Mouse (Mus musculus) heart, embryonic 16.5 days (tissue): ENCODE measurements around the gene Olfr97. TPM values are rescaled to one million over a fixed set of nuclear protein-coding genes. Genes with fewer than 3 reads are reported as not detected.
A peak's percentile ranks its signal among the peaks of the same experiment; 100 is the strongest.

Experiments
- ATAC-seq: fragments of 200-750 bp; cut with Nextera tagmentation; replicated peaks from 2 replicates; pipeline ENCODE4 v1.8.0; 2017; ENCODE audit warnings: moderate number of reproducible peaks; ENCODE audit not compliant: insufficient read depth, low FRiP score; ENCODE audit errors: extremely low read depth
- H3K27ac ChIP-seq: fragments of 300-500 bp; sonication (generic); 2 replicates; pipeline ENCODE4 v1.5.1; 2014; ENCODE audit warnings: mild to moderate bottlenecking, low read length, control low read depth, moderate library complexity
- H3K27me3 ChIP-seq: fragments of 300-500 bp; sonication (generic); 2 replicates; pipeline ENCODE4 v1.6.1; 2014; ENCODE audit warnings: low read length, mixed read lengths; ENCODE audit not compliant: control insufficient read depth, insufficient read depth
- H3K36me3 ChIP-seq: fragments of 300-500 bp; sonication (generic); 2 replicates; pipeline ENCODE4 v1.6.1; 2014; ENCODE audit not compliant: control insufficient read depth, insufficient read depth
- H3K4me1 ChIP-seq: fragments of 300-500 bp; sonication (generic); 2 replicates; pipeline ENCODE4 v1.6.1; 2014; ENCODE audit warnings: low read length, mixed read lengths; ENCODE audit not compliant: control insufficient read depth, insufficient read depth
- H3K4me2 ChIP-seq: fragments of 300-500 bp; sonication (generic); 2 replicates; pipeline ENCODE4 v1.6.1; 2014; ENCODE audit warnings: low read depth, mild to moderate bottlenecking, control low read depth, low read length
- H3K4me3 ChIP-seq: fragments of 300-500 bp; sonication (generic); 2 replicates; pipeline ENCODE4 v1.5.1; 2014; ENCODE audit warnings: mild to moderate bottlenecking, control low read depth, low read length
- H3K9ac ChIP-seq: fragments of 300-500 bp; sonication (generic); 2 replicates; pipeline ENCODE4 v1.6.1; 2014; ENCODE audit warnings: low read length, control low read depth
- H3K9me3 ChIP-seq: fragments of 300-500 bp; sonication (generic); replicated peaks from 2 replicates; pipeline ENCODE4 v1.6.1; 2016; ENCODE audit warnings: low read length; ENCODE audit not compliant: control insufficient read depth
- WGBS: fragments of 180-500 bp; shearing (Covaris S2); extraction: QIAGEN DNeasy Blood & Tissue Kit; methylation state at CpG from one replicate; pipeline ENCODE4 v1.1.7; 2014; 5-methylcytosine and 5-hydroxymethylcytosine counted together
- polyA plus RNA-seq: library from polyadenylated mRNA; unstranded; fragments of >200 nt; fragmentation: Nextera tagmentation; extraction: Ambion mirVana; gene quantifications from 2 replicates; pipeline ENCODE4 v1.2.1, GENCODE M21; 2015

Olfr97 gene
- polyA plus RNA-seq, 1 experiment from 2014 or later, result not detected

DNA sequence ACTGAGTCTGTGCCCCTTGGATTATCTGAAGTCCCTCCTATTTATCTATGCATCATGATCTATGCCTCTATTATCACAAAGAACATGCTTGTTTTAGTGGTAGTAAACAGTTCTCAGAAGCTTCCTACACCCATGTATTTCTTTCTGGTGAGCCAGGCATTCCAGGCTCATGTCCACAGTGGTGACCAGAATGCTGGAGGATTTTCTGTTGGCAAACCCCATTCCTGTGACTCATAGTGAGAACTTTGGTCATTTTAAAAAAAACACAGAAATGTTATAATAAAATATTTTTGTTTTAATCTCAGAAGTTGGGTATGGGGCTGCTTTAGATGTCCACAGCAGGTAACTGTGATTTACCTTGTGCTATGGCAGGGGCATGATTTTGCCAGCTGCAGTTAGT, 12.3 kb upstream of the Olfr97 start:
- Histone ChIP-seq H3K4me3 (no peak overlapping the region), H3K27ac (no peak overlapping the region), H3K36me3 (no peaks in the 10 kb centered on the region), H3K9me3 (no peaks in the 10 kb centered on the region), H3K4me2 (no peak overlapping the region), H3K9ac (no peak overlapping the region), H3K4me1 (no peaks in the 10 kb centered on the region), H3K27me3 (no peaks in the 10 kb centered on the region)
- ATAC-seq, result no peak

DNA sequence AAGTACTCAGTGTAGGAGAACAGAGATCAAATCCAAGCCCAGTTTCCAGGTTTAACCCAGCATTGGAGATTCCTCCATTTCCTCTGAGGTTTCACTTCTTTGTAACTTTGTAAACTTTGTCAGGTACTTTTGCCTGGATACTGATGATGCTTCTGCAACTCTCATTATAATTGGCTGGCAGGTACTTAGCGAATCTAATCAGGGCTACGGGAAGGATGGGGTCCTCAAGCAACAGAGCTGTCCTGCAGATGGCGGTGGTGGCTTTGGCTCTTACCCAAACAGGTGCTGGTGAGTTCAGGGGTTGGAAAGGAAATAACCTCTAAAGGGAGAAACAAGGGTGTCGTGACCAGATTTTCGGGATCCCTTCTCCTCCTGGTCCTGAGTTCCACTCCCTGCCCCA, 9.6 kb upstream of the Olfr97 start:
- Histone ChIP-seq H3K4me2 (no peak overlapping the region), H3K9me3 (no peaks in the 10 kb centered on the region), H3K36me3 (no peaks in the 10 kb centered on the region), H3K9ac (no peak overlapping the region), H3K27me3 (no peaks in the 10 kb centered on the region), H3K4me3 (no peak overlapping the region), H3K27ac (no peak overlapping the region), H3K4me1 (no peaks in the 10 kb centered on the region)
- no peak for ATAC-seq
- 30% methylated on average over 5 of the region's 5 CpGs for WGBS

DNA sequence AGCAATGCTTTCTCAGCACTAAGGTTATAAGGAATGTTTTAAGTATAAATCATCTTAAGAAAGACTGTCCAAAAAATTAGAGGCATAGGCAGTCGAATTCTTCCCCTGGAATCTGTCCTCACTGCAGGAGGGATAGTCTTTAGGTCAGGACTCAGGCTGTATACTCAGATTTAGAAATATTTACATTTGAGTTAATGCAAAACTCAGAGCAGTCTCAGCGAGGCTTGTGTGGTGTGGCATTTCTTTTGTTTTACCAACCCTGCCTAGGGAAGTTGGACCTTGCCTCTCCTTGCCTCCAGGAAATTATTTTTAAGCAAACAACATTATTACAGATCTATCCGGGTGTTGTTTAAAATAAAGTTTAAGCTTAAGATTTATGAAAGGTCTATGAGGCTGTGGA, 5.1 kb upstream of the Olfr97 start:
- Histone ChIP-seq H3K27me3 (no peaks in the 10 kb centered on the region), H3K36me3 (no peaks in the 10 kb centered on the region), H3K4me2 (no peak overlapping the region), H3K9me3 (no peaks in the 10 kb centered on the region), H3K4me1 (no peaks in the 10 kb centered on the region), H3K9ac (no peak overlapping the region), H3K27ac (no peak overlapping the region), H3K4me3 (no peak overlapping the region)
- no peak for ATAC-seq
- WGBS, result 54% methylated on average over 3 of the region's 3 CpGs

DNA sequence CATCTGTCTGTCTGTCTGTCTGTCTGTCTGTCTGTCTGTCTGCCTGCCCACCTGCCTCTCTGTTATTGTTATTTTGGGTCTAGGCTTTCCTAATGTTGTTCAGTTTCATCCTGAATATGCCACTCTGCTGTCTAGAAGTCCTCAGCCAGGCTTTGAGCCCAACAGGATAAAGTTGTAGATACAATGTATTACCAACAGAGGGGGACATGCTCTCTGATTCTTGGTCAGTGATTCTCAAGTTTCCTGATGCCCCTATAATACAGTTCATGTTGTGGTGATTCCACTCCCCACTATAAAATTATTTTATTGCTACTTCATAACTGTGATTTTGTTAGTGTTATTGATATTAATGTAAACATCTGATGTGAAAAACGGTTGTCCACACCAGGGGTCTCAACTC, 15.3 kb downstream of the Olfr97 start:
- no peaks in the 10 kb centered on the region for H3K36me3 ChIP-seq
- H3K4me2 ChIP-seq, result no peak overlapping the region
- no peak overlapping the region for H3K27ac ChIP-seq
- 19% methylated on average over 1 of the region's 1 CpGs for WGBS
- H3K9ac ChIP-seq, result no peak overlapping the region
- H3K27me3 ChIP-seq, result no peaks in the 10 kb centered on the region
- ATAC-seq, result no peak
- no peak overlapping the region for H3K4me3 ChIP-seq
- no peaks in the 10 kb centered on the region for H3K9me3 ChIP-seq
- no peaks in the 10 kb centered on the region for H3K4me1 ChIP-seq

DNA sequence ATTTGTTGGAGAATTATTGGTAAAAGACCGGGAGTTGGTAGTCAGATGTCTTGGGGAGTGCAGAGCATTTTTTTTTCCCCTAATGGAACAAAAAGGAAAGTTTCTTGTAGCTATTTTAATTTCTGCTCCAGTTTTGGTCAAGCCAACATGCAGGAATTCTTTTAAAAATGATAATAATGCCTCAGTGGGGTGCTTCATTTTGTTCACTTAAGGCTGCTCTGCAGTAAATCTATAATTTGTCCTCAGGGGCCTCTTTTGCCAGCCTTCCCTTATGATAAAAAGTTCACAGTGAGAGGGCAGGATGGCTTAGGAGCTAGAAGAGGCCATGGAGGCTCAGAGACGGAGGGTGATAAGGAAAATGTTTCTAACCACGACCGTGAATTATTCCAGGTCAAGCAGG, 17.3 kb downstream of the Olfr97 start, which contains the start of gene Olfr96:
Gene Olfr96 (plus strand): TSS at position 301 of the 400 bp plus-strand sequence.
- WGBS, result 50% methylated on average over 4 of the region's 4 CpGs

DNA sequence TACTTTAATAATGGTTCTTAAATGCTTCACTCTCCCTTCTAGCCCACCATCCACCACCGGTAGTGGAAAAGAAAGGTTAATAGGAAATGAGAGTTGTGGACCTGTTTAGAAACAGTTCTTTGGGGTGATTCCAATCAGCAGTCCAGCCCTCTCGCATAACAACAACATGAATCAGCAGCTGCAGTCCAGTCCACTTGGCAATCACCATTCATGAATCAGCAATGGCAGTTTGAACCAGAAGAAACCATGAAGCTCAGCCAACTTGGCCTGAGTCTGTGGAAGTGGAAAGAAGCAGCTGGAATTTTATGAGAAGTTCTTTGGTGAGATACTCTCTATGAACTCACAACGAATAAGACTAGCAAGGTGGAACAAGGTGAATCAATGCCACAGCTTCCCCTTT, 18.6 kb downstream of the Olfr97 start:
- Histone ChIP-seq H3K4me1 (no peaks in the 10 kb centered on the region), H3K4me3 (no peak overlapping the region), H3K27ac (no peak overlapping the region), H3K4me2 (no peak overlapping the region), H3K9me3 (0 out of 2 replicates have a peak, but pooled peaks cover 2% of the 10 kb centered on the region), H3K27me3 (no peaks in the 10 kb centered on the region), H3K36me3 (no peaks in the 10 kb centered on the region), H3K9ac (no peak overlapping the region)
- WGBS, result 68% methylated on average over 3 of the region's 3 CpGs
- ATAC-seq, result no peak

More for the DNA sequence above, 17.3 kb downstream of the Olfr97 start, which contains the start of gene Olfr96:
- Histone ChIP-seq H3K9me3 (0 out of 2 replicates have a peak, but pooled peaks cover 2% of the 10 kb centered on the region), H3K4me2 (no peak within 1 kb of the TSS), H3K4me1 (no peaks in the 10 kb centered on the region), H3K27ac (no peak within 1 kb of the TSS), H3K36me3 (no peaks in the 10 kb centered on the region), H3K27me3 (no peaks in the 10 kb centered on the region), H3K4me3 (no peak within 1 kb of the TSS), H3K9ac (no peak within 1 kb of the TSS)
- no peak for ATAC-seq

DNA sequence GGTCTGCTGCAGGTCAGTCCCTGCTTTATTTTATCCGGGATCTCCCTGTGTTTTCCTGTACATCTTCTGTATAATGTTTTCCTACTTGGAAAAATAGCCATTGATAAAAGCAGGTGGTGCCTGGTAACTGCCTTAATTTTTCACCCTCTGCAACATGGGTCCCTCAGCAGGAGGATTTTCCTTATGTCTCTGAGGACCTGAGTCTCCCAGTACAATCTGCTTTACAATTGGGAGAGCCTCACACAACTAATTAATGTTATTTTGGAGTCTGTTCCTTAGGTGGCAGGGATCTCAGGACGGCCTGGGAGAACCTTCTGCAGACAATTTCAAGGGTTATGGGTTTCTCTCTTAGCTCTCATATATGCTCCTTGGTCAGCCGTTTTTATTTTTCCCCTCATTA, 24.1 kb downstream of the Olfr97 start, which contains the start of gene Olfr95:
Gene Olfr95 (minus strand): TSS at position 101 of the 400 bp plus-strand sequence.
- WGBS, result 61% methylated on average over 3 of the region's 3 CpGs
- no peak within 1 kb of the TSS for H3K27ac ChIP-seq
- no peaks in the 10 kb centered on the region for H3K4me1 ChIP-seq
- no peak within 1 kb of the TSS for H3K9ac ChIP-seq
- peaks cover 16% of the 10 kb centered on the region for H3K27me3 ChIP-seq
- H3K4me3 ChIP-seq, result no peak within 1 kb of the TSS
- no peak for ATAC-seq
- H3K4me2 ChIP-seq, result no peak within 1 kb of the TSS
- 0 out of 2 replicates have a peak, but pooled peaks cover 2% of the 10 kb centered on the region for H3K9me3 ChIP-seq
- no peaks in the 10 kb centered on the region for H3K36me3 ChIP-seq

DNA sequence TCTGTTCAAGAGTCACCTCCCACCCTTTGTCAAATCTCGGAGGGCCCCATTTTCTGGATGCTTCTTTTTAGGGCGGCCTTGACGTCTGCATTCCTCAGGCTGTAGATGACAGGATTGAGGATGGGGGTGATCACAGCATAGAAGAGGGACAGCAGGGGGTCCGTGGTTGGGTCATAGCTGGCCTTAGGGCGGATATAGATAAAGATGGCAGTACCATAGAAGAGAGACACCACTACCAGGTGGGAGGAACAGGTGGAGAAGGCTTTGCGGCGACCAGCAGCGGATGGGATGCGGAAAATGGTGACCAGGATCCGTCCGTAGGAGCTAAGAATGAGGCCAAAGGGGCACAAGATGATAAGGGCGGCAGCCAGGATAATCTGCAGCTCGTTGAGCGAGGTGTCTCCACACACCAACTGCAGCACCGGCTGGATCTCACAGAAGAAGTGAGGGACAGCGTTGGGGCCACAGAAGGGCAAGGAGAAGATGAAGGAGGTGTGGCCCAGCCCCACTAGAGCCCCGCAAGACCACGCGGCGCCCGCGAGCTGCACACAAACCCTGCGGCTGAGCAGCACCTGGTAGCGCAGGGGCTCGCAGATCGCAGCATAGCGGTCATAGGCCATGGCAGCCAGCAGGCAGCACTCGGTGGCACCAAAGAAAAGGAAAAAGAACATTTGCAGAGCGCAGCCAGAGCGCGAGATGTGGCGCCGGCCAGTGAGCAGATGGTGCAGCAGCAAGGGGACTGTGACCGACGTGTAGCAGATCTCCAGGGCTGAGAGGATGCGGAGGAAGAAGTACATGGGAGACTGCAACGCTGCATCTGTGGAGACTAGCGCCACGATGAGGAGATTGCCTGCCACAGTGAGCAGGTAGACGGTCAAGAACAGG, 26.0 kb downstream of the Olfr97 start:
- Histone ChIP-seq H3K9ac (no peak overlapping the region), H3K36me3 (no peaks in the 10 kb centered on the region), H3K4me3 (peak overlapping the region; percentile 11; the same call in 1 of the 2 replicates), H3K9me3 (no peaks in the 10 kb centered on the region), H3K4me1 (no peaks in the 10 kb centered on the region), H3K4me2 (peak overlapping the region; percentile 3; the same call in 1 of the 2 replicates), H3K27me3 (peaks cover 16% of the 10 kb centered on the region), H3K27ac (no peak overlapping the region)
- no peak for ATAC-seq
- WGBS, result 9% methylated on average over 40 of the region's 40 CpGs

DNA sequence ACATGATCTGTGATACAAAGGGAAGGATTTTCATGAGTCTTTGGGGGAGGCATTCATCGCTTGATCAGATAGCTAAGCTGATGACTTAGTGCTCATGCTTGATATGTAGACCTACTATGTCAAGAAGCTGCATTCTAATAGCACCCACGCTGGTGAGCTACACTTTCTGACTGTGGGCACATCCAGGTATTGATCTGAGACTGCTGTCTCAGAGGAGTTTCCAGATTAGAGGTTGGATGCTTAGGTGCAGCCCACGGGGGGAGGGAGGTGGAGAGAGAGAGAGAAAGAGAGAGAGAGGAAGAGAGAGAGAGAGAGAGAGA, 33.3 kb downstream of the Olfr97 start:
- WGBS, result 26% methylated on average over 3 of the region's 3 CpGs
- no peak overlapping the region for H3K4me3 ChIP-seq
- H3K4me1 ChIP-seq, result no peaks in the 10 kb centered on the region
- H3K9me3 ChIP-seq, result no peaks in the 10 kb centered on the region
- H3K27me3 ChIP-seq, result peaks cover 10% of the 10 kb centered on the region
- H3K36me3 ChIP-seq, result no peaks in the 10 kb centered on the region
- H3K27ac ChIP-seq, result no peak overlapping the region
- no peak for ATAC-seq
- H3K9ac ChIP-seq, result no peak overlapping the region
- no peak overlapping the region for H3K4me2 ChIP-seq
